Mouse (Mus musculus) spleen, adult 2 months (tissue): Measurements from ENCODE around the gene Cish. TPM values are rescaled to one million over a fixed set of nuclear protein-coding genes. Genes with fewer than 3 reads are reported as not detected.
A peak's percentile ranks its signal among the peaks of the same experiment; 100 is the strongest.

Experiments
- DNase-seq, 2 experiments: peaks; one replicate each; pipeline versions ENCODE4 v3.0.0 to v3.0.0-alpha.2; 2012 to 2021; ENCODE audit warnings: low spot score in 2 of 2, low read depth in 1 of 2
- H3K27ac ChIP-seq: fragments of 200-500 bp; 2 replicates; pipeline ENCODE4 v1.5.1; 2012; ENCODE audit warnings: low read length, inconsistent platforms; ENCODE audit not compliant: insufficient read depth
- H3K27me3 ChIP-seq: fragments of 200-500 bp; 2 replicates; pipeline ENCODE4 v1.6.1; 2012; ENCODE audit warnings: mild to moderate bottlenecking, moderate library complexity, low read length, inconsistent platforms; ENCODE audit not compliant: control insufficient read depth, insufficient read depth
- H3K36me3 ChIP-seq: fragments of 200-500 bp; 2 replicates; pipeline ENCODE4 v1.6.1; 2012; ENCODE audit warnings: mild to moderate bottlenecking, low read length, inconsistent platforms; ENCODE audit not compliant: control insufficient read depth, insufficient read depth
- H3K4me1 ChIP-seq: fragments of 200-500 bp; 2 replicates; pipeline ENCODE4 v1.6.1; 2011; ENCODE audit warnings: inconsistent platforms; ENCODE audit not compliant: control insufficient read depth, insufficient read depth, insufficient read length
- H3K4me3 ChIP-seq: fragments of 200-500 bp; 2 replicates; pipeline ENCODE4 v1.5.1; 2011; ENCODE audit warnings: mild to moderate bottlenecking, inconsistent platforms; ENCODE audit not compliant: insufficient read depth, insufficient read length; ENCODE audit errors: extremely low read depth
- CTCF ChIP-seq: fragments of 200-500 bp; IDR thresholded peaks from 2 replicates; pipeline ENCODE4 v1.5.1; 2011; ENCODE audit warnings: mild to moderate bottlenecking, inconsistent platforms; ENCODE audit not compliant: insufficient read depth, insufficient read length, insufficient replicate concordance; ENCODE audit errors: extremely low read depth
- POLR2A ChIP-seq: fragments of 200-500 bp; IDR thresholded peaks from 2 replicates; pipeline ENCODE4 v1.6.1; 2011; ENCODE audit warnings: low read depth, low read length, inconsistent platforms
- WGBS: fragments of 180-500 bp; shearing (Covaris S2); methylation state at CpG from one replicate; pipeline ENCODE4 v1.1.7; 2018; 5-methylcytosine and 5-hydroxymethylcytosine counted together
- polyA plus RNA-seq: library from polyadenylated mRNA; depleted of rRNA; stranded (reverse); fragments of >200 nt; gene quantifications from 2 replicates; pipeline ENCODE4 v1.2.3, GENCODE M21; 2012

The Cish gene
- polyA plus RNA-seq, 1 experiment: 9.3 TPM

DNA sequence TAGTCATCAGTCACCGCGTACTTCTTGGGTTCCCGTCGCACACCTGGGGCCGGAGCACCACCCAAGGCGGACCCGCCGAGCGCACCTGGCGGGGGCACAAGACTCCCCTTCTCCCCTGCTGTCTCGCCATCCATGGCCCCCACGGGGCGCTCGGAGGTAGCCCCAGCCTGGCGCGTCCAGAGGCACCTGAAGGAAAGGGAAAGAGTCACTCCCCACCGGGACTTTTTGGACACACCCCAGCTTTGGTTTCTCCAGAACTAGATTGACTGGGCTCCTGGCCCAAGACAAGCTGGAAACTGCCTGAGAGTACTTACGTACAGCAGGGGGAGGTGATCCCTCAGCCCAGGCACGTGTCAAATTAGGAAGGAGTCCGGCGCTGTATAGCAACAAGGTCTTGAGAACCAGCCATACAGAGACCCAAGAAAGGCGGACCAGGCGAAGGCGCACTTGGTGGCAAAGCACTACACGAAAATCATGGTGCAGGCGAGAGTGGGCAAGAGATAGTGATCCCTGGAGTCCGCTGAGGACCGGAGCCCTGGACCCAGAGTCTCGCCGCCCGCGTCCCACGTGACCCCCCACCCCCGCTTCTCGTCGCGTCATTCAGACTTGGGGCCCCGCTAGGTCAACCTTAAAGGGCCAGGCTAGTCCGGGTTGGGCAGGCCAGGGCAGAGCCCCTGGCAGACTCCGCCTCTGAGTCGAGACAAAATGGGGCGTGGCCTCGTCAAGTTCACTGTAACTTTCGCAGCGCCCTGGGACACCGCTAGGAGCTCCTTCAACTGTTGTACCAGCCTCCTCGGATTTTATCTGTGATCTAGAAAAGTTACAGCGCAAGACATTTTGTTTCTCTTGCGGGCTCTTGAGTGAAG is 6.4 kb upstream of the Cish start, which contains the start of gene Mapkapk3:
TSS of gene Mapkapk3 (minus strand) at position 667 of the 866 bp plus-strand sequence.
- peak within 1 kb of the TSS; percentile 74 for H3K27ac ChIP-seq
- H3K4me1 ChIP-seq: peaks cover 2% of the 10 kb centered on the region; the same call in 1 of the 2 replicates
- H3K36me3 ChIP-seq: peaks cover 2% of the 10 kb centered on the region; the same call in 1 of the 2 replicates
- H3K4me3 ChIP-seq: peak within 1 kb of the TSS; percentile 69
- TF ChIP-seq POLR2A: no peak; the same call in 1 of the 2 replicates
- TF ChIP-seq CTCF: peak; percentile 39; the same call in 1 of the 2 replicates
- WGBS: 1% methylated on average over 48 of the region's 49 CpGs
- DNase-seq: peak; percentile 89
- H3K27me3 ChIP-seq: no peaks in the 10 kb centered on the region

DNA sequence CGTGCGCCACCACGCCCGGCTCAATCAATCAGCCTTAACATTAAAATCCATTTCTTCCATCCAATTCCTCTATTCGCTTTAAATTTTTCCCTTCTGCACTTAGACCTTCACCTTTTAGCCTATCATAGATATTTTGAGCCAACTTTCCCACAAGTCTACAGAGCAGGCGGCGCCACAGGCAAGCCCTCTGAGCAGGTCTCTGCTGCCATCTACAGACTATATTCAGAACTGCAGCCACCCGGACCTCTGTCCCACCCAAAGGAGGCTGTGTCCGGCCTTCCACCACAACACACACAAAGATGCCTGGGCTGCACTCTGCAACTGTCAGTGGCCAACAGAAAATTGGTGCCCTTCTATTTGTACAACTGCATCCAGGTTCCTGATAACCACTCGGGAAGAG is 4.9 kb upstream of the Cish start:
- peak; percentile 45 to 82 for DNase-seq
- Histone ChIP-seq H3K4me1 (peaks cover under 1% of the 10 kb centered on the region; the same call in 1 of the 2 replicates), H3K4me3 (no peak overlapping the region), H3K36me3 (peaks cover 2% of the 10 kb centered on the region; the same call in 1 of the 2 replicates), H3K27ac (no peak overlapping the region), H3K27me3 (no peaks in the 10 kb centered on the region)
- TF ChIP-seq CTCF (peak; percentile 98), POLR2A (no peak)
- WGBS: 33% methylated on average over 10 of the region's 10 CpGs

DNA sequence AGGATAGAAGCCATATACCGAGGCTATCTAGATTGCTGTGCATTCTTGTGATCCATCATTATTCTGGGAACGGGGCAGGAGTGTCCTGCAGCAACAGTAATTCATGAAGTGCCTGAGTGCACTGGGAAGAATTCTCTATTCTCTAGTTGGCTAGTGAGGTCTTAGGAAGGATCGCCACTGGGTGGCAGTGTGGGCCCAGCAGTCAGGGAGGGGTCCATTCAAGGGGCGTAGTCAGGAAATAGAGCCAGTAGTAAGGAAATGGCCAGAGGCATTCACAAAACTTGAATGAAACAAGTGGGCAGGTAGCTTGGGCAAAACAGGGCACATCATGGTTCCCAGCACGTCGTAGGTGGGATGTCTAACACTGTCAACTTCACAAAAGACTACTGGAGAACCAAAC is 1.6 kb upstream of the Cish start:
- DNase-seq: peak; percentile 36 to 81
- WGBS: 5% methylated on average over 6 of the region's 6 CpGs
- H3K27ac ChIP-seq: no peak overlapping the region
- no peak overlapping the region for H3K4me3 ChIP-seq
- no peaks in the 10 kb centered on the region for H3K27me3 ChIP-seq
- TF ChIP-seq POLR2A (no peak), CTCF (peak; percentile 73; the same call in 1 of the 2 replicates)
- no peaks in the 10 kb centered on the region for H3K36me3 ChIP-seq
- 0 out of 2 replicates have a peak, but pooled peaks cover 3% of the 10 kb centered on the region for H3K4me1 ChIP-seq

GRCm38 (mm10) chr9:107295616-107296015 is 210 bp upstream of the Cish start:
- Histone ChIP-seq H3K4me3 (no peak overlapping the region), H3K27me3 (no peaks in the 10 kb centered on the region), H3K36me3 (no peaks in the 10 kb centered on the region), H3K4me1 (0 out of 2 replicates have a peak, but pooled peaks cover 3% of the 10 kb centered on the region), H3K27ac (no peak overlapping the region)
- no peak for DNase-seq
- 46% methylated on average over 4 of the region's 4 CpGs for WGBS
- TF ChIP-seq POLR2A (no peak), CTCF (no peak)

- peak overlapping the region; percentile 78; the same call in 1 of the 2 replicates for H3K4me3 ChIP-seq
- H3K4me1 ChIP-seq: 0 out of 2 replicates have a peak, but pooled peaks cover 3% of the 10 kb centered on the region
- H3K27ac ChIP-seq: peak overlapping the region; percentile 55
- WGBS: 2% methylated on average over 14 of the region's 14 CpGs
- H3K27me3 ChIP-seq: no peaks in the 10 kb centered on the region
- DNase-seq: no peak
- no peaks in the 10 kb centered on the region for H3K36me3 ChIP-seq
- no peak for TF ChIP-seq CTCF
- no peak for TF ChIP-seq POLR2A
Measured at GRCm38 (mm10) chr9:107296041-107296440, 215 bp downstream of the Cish start.

GRCm38 (mm10) chr9:107296501-107296965 is 707 bp downstream of the Cish start:
- Histone ChIP-seq H3K4me3 (peak overlapping the region; percentile 78), H3K27me3 (no peaks in the 10 kb centered on the region), H3K36me3 (no peaks in the 10 kb centered on the region), H3K4me1 (0 out of 2 replicates have a peak, but pooled peaks cover 3% of the 10 kb centered on the region), H3K27ac (peak overlapping the region; percentile 36)
- peak; percentile 61 to 82 for DNase-seq
- TF ChIP-seq POLR2A: no peak
- no peak for TF ChIP-seq CTCF
- WGBS: under 1% methylated on average over 31 of the region's 31 CpGs

DNA sequence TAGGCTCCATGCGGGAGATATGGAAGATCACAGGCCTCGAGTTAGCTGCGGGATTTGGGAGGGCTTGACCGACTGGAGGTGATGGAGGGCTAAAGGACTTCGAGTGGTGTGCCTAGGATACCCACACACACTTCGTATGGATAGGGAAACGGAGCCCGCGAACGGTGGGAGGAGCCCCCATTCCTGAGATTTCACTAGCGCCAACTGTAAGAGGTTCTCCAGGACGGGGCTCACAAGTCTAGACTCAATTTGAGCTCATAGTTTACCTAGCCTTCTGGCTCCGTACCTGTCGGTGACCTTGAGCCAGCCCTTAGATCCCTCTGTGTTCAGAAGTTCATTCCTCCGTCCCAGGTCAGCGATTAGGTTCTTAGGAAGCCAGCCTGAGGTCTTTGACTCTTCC is 1.2 kb downstream of the Cish start:
- Histone ChIP-seq H3K36me3 (no peaks in the 10 kb centered on the region), H3K4me1 (0 out of 2 replicates have a peak, but pooled peaks cover 3% of the 10 kb centered on the region), H3K27ac (peak overlapping the region; percentile 36), H3K4me3 (peak overlapping the region; percentile 78), H3K27me3 (no peaks in the 10 kb centered on the region)
- 4% methylated on average over 16 of the region's 16 CpGs for WGBS
- no peak for DNase-seq
- TF ChIP-seq POLR2A (no peak), CTCF (no peak)
